11 mouse cellular contexts compared by ENCODE assay signal in the genomic region with DNA sequence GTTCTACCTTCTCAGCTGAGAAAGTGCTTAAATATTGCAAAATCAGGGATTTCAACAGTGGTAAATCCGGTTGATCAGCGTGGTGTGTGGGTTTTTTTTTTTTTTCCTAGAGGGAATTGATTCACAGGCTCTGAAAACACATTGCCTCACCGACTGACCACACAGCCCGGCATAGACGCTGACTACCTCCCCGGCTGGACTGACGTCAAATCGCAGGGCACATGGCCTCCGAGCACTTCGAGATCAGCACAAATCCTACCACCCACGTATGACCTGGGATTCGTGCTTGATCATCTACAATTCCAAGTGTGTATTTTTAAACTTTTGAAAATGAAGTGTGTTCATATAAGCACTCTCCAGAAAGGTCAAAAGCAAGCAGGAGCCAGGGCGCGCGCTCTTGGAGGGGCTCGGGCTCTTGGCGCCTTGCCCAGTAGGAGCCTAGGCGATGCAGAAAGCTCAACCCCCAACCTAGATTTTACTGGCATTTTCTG.
DNase-seq lines count a peak whose midpoint lies in the region; ATAC-seq and TF ChIP-seq lines count a peak whose summit lies in the region.
"Had no signal": no experiment of that assay in that cellular context is flagged by ENCODE, and none has a peak within 500 bp of the region (broad histone marks: within the 10 kb centered on the region; RNA-seq: fewer than 3 reads in every experiment).

No protein-coding gene starts in this region.

- TF ChIP-seq CTCF in hindbrain, postnatal 0 days (IDR thresholded peaks at IDR 0.05; ENCODE audit: low read depth), result no peak

- H3K27ac ChIP-seq in hindbrain, postnatal 0 days, result no peak overlapping the region
- no peak overlapping the region for H3K27ac ChIP-seq in hindbrain, embryonic 11.5 days (ENCODE audit: low read depth, low read length)
- H3K27ac ChIP-seq: left cerebral cortex, adult 2 months; neural tube, embryonic 12.5 days had no signal

- H3K27me3 ChIP-seq in hindbrain, postnatal 0 days (ENCODE audit: insufficient read depth, low read length), result no peaks in the 10 kb centered on the region
- no peaks in the 10 kb centered on the region for H3K27me3 ChIP-seq in hindbrain, embryonic 11.5 days (ENCODE audit: control insufficient read depth, insufficient read depth, low read length)
- H3K27me3 ChIP-seq: neural tube, embryonic 12.5 days had no signal

- peak overlapping the region; percentile 38 for H3K4me2 ChIP-seq in hindbrain, postnatal 0 days (ENCODE audit: low read depth, low read length)
- no peak overlapping the region for H3K4me2 ChIP-seq in hindbrain, embryonic 11.5 days (replicated peaks; ENCODE audit: low read depth, low read length)
- H3K4me2 ChIP-seq: neural tube, embryonic 12.5 days had no signal

- no peak for ATAC-seq in hindbrain, postnatal 0 days
- ATAC-seq in hindbrain, embryonic 11.5 days (ENCODE audit: low FRiP score), result no peak
- no peak for ATAC-seq in monocyte, adult 5-6 weeks (replicated peaks; ENCODE audit: insufficient number of reproducible peaks, low FRiP score, low TSS enrichment, poor library complexity, severe bottlenecking)

- no peak overlapping the region for H3K4me3 ChIP-seq in hindbrain, postnatal 0 days (ENCODE audit: low read length)
- H3K4me3 ChIP-seq in hindbrain, embryonic 11.5 days (ENCODE audit: low read depth, low read length), result no peak overlapping the region
- H3K4me3 ChIP-seq: left cerebral cortex, adult 2 months; neural tube, embryonic 12.5 days had no signal

- WGBS in hindbrain, postnatal 0 days, result 54% methylated on average over 18 of the region's 18 CpGs
- WGBS in hindbrain, embryonic 11.5 days, result 84% methylated on average over 18 of the region's 18 CpGs

- peak; percentile 16 for DNase-seq in hindbrain, postnatal 0 days (ENCODE audit: low spot score)
- no peak for DNase-seq in hindbrain, embryonic 11.5 days (ENCODE audit: low spot score)
- peak; percentile 24 for DNase-seq in adrenal gland, postnatal 25 days
- DNase-seq in fibroblast of lung, adult 2 months (ENCODE audit: low read depth), result peak; percentile 82
- peak; percentile 38 for DNase-seq in lung, postnatal 14 days
- no peak for DNase-seq in gastrocnemius, postnatal 4 days (ENCODE audit: low spot score in 2 of 2)
- DNase-seq in right cerebral cortex, adult 18-20 months, result no peak
- DNase-seq: gastrocnemius, postnatal 10 days had no signal

- no peaks in the 10 kb centered on the region for H3K9me3 ChIP-seq in hindbrain, postnatal 0 days (ENCODE audit: low read length)
- no peaks in the 10 kb centered on the region for H3K9me3 ChIP-seq in hindbrain, embryonic 11.5 days (ENCODE audit: control insufficient read depth, low read length)
- H3K9me3 ChIP-seq: neural tube, embryonic 12.5 days had no signal

- no peaks in the 10 kb centered on the region for H3K36me3 ChIP-seq in hindbrain, postnatal 0 days (ENCODE audit: insufficient read depth, low read length)
- no peaks in the 10 kb centered on the region for H3K36me3 ChIP-seq in hindbrain, embryonic 11.5 days (ENCODE audit: control insufficient read depth, insufficient read depth, low read length)
- H3K36me3 ChIP-seq: neural tube, embryonic 12.5 days had no signal

- no peaks in the 10 kb centered on the region for H3K4me1 ChIP-seq in hindbrain, postnatal 0 days (ENCODE audit: insufficient read depth, low read length)
- no peaks in the 10 kb centered on the region for H3K4me1 ChIP-seq in hindbrain, embryonic 11.5 days (replicated peaks; ENCODE audit: control insufficient read depth, insufficient read depth, low read length)

- no peak overlapping the region for H3K9ac ChIP-seq in hindbrain, postnatal 0 days (replicated peaks; ENCODE audit: low read length)
- H3K9ac ChIP-seq in hindbrain, embryonic 11.5 days (ENCODE audit: low read depth, low read length), result no peak overlapping the region
- H3K9ac ChIP-seq: neural tube, embryonic 12.5 days had no signal

Comparison
In these comparisons a context has a peak if more than half of its experiments do, and no peak if none do; other contexts are left out.
1. DNase-seq: peak in hindbrain, postnatal 0 days (single experiment), adrenal gland, postnatal 25 days (single experiment), fibroblast of lung, adult 2 months (single experiment) and lung, postnatal 14 days (single experiment); none in hindbrain, embryonic 11.5 days (single experiment), gastrocnemius, postnatal 4 days (0 of 2) and right cerebral cortex, adult 18-20 months (single experiment).